Mouse (Mus musculus): ENCODE results near the gene Hnrnpf. TPM values are rescaled to one million over a fixed set of nuclear protein-coding genes. Genes with fewer than 3 reads are reported as not detected.

Hnrnpf gene
- total and polyA plus RNA-seq, 3 experiments = 598 to 1,196 (median 790) TPM

DNA sequence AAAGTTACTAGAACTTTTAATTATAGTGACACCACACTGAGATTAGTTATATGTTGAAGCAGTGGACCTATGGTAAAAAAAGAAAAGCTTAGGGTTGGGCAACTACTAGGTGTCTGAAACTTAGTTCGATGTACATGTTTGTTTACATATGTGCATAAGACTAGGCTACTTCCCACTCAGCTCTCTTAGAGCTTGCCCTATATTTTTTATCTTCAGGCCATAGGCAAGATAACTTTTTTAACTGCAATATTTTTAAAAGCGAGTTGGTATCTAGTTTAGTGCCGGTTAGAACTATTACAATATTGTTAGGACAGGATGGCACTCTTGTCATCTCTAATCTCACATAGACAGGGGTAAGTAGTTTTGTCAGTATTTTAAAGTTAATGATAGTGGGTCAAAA lies 21.9 kb downstream of the Hnrnpf start:
- dilution Hi-C loops (cut with MboI; ENCODE audit: extremely low pct_ligation_motif_present, extremely low pct_unique_long_range_greater_than_20kb, low sequenced_read_pairs) (no loop called here), in situ Hi-C loops (cut with MboI; ENCODE audit: low pct_ligation_motif_present, low pct_unique_long_range_greater_than_20kb, low sequenced_read_pairs) (no loop called here)
- Histone ChIP-seq H3K79me2 (replicated peaks; ENCODE audit: control insufficient read depth, extremely low read depth, insufficient read depth, poor library complexity, severe bottlenecking) (peaks cover 60% of the 10 kb centered on the region), H3K27me3 (replicated peaks) (no peaks in the 10 kb centered on the region), H3K9ac (ENCODE audit: insufficient read depth, low read depth) (no peak overlapping the region), H3K27ac (ENCODE audit: insufficient read depth, low read depth) (no peak overlapping the region), H3K4me3 (replicated peaks in 1 of 3; ENCODE audit: low read depth in 2 of 3, low read length in 2 of 3, poor library complexity in 1 of 3) (no peak overlapping the region), H3K36me3 (replicated peaks in 1 of 2; ENCODE audit: control insufficient read depth in 1 of 2, insufficient read depth in 1 of 2, low read length in 1 of 2) (peaks cover 37 to 71% of the 10 kb centered on the region in 2 experiments), H3K4me1 (ENCODE audit: control insufficient read depth in 1 of 2, insufficient read depth in 2 of 2) (peaks cover 5 to 42% of the 10 kb centered on the region in 2 experiments; a peak in 3 of 4 replicates), H3K9me3 (replicated peaks; ENCODE audit: low read length) (no peaks in the 10 kb centered on the region), H3K4me2 (ENCODE audit: insufficient read depth, low read depth, poor library complexity, severe bottlenecking) (no peak overlapping the region)
- DNase-seq (ENCODE audit: extremely low read depth) = no peak
- no peak for TF ChIP-seq RCOR1 (conservative IDR thresholded peaks at IDR 0.05; ENCODE audit: low read depth, low read length)
- TF ChIP-seq ZKSCAN1 (IDR thresholded peaks at IDR 0.05; ENCODE audit: borderline replicate concordance, low read depth, low read length) = no peak
- no peak for TF ChIP-seq GABPA (IDR thresholded peaks at IDR 0.05; ENCODE audit: insufficient replicate concordance, low read depth, low read length)
- no peak for TF ChIP-seq MXI1 (IDR thresholded peaks at IDR 0.05; ENCODE audit: low read depth, low read length)
- TF ChIP-seq JUND (conservative IDR thresholded peaks at IDR 0.05; ENCODE audit: low read depth, low read length) = no peak
- no peak for TF ChIP-seq SMC3 (IDR thresholded peaks at IDR 0.05; ENCODE audit: low read depth, low read length)

DNA sequence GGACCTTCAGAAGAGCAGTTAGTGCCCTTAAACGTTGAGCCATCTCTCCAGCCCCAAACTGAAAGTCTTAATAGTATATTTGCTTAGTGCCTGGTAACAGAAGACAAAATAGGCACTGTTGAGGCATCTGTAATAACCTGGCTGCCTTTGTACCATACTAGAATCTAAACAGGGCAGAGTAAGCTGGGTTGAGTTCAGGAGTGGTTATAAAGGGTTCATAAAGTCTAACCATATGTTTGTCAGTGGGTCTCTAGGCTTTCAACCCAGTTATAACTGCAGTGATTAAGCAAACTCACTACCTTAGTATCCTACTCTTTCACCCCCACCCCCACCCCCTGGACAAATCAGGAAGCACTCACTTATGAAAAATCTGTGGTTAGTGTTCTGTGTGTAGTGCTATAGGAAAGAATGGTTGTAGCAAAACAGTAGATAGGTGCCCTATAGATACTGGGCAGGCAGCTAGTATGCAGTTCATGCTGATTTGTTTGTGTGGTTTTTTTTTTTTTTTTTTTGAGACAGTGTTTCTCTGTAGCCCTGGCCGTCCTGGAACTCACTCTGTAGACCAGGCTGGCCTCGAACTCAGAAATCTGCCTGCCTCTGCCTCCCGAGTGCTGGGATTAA lies 26.9 kb downstream of the Hnrnpf start:
- DNase-seq (ENCODE audit: extremely low read depth) = no peak
- TF ChIP-seq CHD2 (IDR thresholded peaks at IDR 0.05; ENCODE audit: low read length) (peak; percentile 33; the same call in 1 of the 2 replicates), ZC3H11A (IDR thresholded peaks at IDR 0.05; ENCODE audit: low read depth, low read length) (no peak), NRF1 (IDR thresholded peaks at IDR 0.05; ENCODE audit: low read depth, low read length) (no peak), ZNF384 (IDR thresholded peaks at IDR 0.05; ENCODE audit: low read depth, low read length) (peak; percentile 31; the same call in 1 of the 2 replicates), BHLHE40 (IDR thresholded peaks at IDR 0.05; ENCODE audit: low read depth, low read length) (no peak)
- in situ Hi-C loops (cut with MboI; ENCODE audit: low pct_ligation_motif_present, low pct_unique_long_range_greater_than_20kb, low sequenced_read_pairs) (no loop called here), dilution Hi-C loops (cut with MboI; ENCODE audit: extremely low pct_ligation_motif_present, extremely low pct_unique_long_range_greater_than_20kb, low sequenced_read_pairs) (no loop called here)
- H3K9ac ChIP-seq (ENCODE audit: insufficient read depth, low read depth) = no peak overlapping the region
- H3K27ac ChIP-seq (ENCODE audit: insufficient read depth, low read depth) = no peak overlapping the region
- no peak overlapping the region for H3K4me2 ChIP-seq (ENCODE audit: insufficient read depth, low read depth, poor library complexity, severe bottlenecking)
- peaks cover 11% of the 10 kb centered on the region for H3K79me2 ChIP-seq (replicated peaks; ENCODE audit: control insufficient read depth, extremely low read depth, insufficient read depth, poor library complexity, severe bottlenecking)
- H3K9me3 ChIP-seq (replicated peaks; ENCODE audit: low read length) = no peaks in the 10 kb centered on the region
- H3K27me3 ChIP-seq (replicated peaks) = no peaks in the 10 kb centered on the region
- H3K4me1 ChIP-seq (ENCODE audit: control insufficient read depth in 1 of 2, insufficient read depth in 2 of 2) = peaks cover 0 to 8% of the 10 kb centered on the region in 2 experiments; a peak in 1 of 4 replicates
- peaks cover 26 to 59% of the 10 kb centered on the region in 2 experiments for H3K36me3 ChIP-seq (replicated peaks in 1 of 2; ENCODE audit: control insufficient read depth in 1 of 2, insufficient read depth in 1 of 2, low read length in 1 of 2)
- no peak overlapping the region for H3K4me3 ChIP-seq (replicated peaks in 1 of 3; ENCODE audit: low read depth in 2 of 3, low read length in 2 of 3, poor library complexity in 1 of 3)

DNA sequence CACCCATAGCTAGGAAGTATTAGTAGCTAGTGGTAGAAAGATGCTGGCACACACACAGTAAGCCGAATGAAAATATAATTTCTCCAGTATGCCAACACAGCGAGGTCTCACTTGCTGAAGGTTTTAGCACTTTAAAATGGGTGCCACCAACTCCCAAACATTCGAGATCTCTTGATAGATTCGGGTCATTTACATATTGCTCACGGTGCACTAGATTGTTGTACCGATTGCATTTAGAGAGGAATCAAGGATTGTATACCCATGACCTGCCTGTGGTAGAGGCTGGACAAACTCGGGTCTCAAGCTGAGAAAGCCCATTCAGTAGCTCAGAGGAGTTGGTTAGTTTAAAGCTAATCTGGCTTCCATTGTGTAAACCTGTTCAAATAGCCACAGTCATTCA lies 27.8 kb downstream of the Hnrnpf start:
- Histone ChIP-seq H3K4me2 (ENCODE audit: insufficient read depth, low read depth, poor library complexity, severe bottlenecking) (no peak overlapping the region), H3K36me3 (replicated peaks in 1 of 2; ENCODE audit: control insufficient read depth in 1 of 2, insufficient read depth in 1 of 2, low read length in 1 of 2) (peaks cover 26 to 53% of the 10 kb centered on the region in 2 experiments), H3K4me3 (replicated peaks in 1 of 3; ENCODE audit: low read depth in 2 of 3, low read length in 2 of 3, poor library complexity in 1 of 3) (no peak overlapping the region), H3K27ac (ENCODE audit: insufficient read depth, low read depth) (no peak overlapping the region), H3K4me1 (ENCODE audit: control insufficient read depth in 1 of 2, insufficient read depth in 2 of 2) (peaks cover 0 to 13% of the 10 kb centered on the region in 2 experiments; a peak in 1 of 4 replicates), H3K9me3 (replicated peaks; ENCODE audit: low read length) (no peaks in the 10 kb centered on the region), H3K9ac (ENCODE audit: insufficient read depth, low read depth) (no peak overlapping the region), H3K27me3 (replicated peaks) (no peaks in the 10 kb centered on the region), H3K79me2 (replicated peaks; ENCODE audit: control insufficient read depth, extremely low read depth, insufficient read depth, poor library complexity, severe bottlenecking) (peaks cover 3% of the 10 kb centered on the region)
- dilution Hi-C loops (cut with MboI; ENCODE audit: extremely low pct_ligation_motif_present, extremely low pct_unique_long_range_greater_than_20kb, low sequenced_read_pairs) = no loop called here
- in situ Hi-C loops (cut with MboI; ENCODE audit: low pct_ligation_motif_present, low pct_unique_long_range_greater_than_20kb, low sequenced_read_pairs) = no loop called here
- DNase-seq (ENCODE audit: extremely low read depth) = no peak
- TF ChIP-seq JUND (conservative IDR thresholded peaks at IDR 0.05; ENCODE audit: low read depth, low read length) (no peak), CHD1 (IDR thresholded peaks at IDR 0.05; ENCODE audit: low read depth, low read length) (no peak), CHD2 (IDR thresholded peaks at IDR 0.05; ENCODE audit: low read length) (0 out of 2 replicates have a peak, but pooled peaks have one; percentile 4), IRF4 (IDR thresholded peaks at IDR 0.05; ENCODE audit: low read depth, low read length) (no peak), BHLHE40 (IDR thresholded peaks at IDR 0.05; ENCODE audit: low read depth, low read length) (no peak), E2F4 (IDR thresholded peaks at IDR 0.05; ENCODE audit: insufficient replicate concordance, low read depth, low read length) (no peak), POLR2AphosphoS2 (IDR thresholded peaks at IDR 0.05; ENCODE audit: low read depth, low read length) (peak; percentile 37; the same call in 1 of the 2 replicates), CTCF (conservative IDR thresholded peaks at IDR 0.05 in 1 of 2, IDR thresholded peaks at IDR 0.05 in 1 of 2; ENCODE audit: low read depth in 2 of 2, low read length in 2 of 2) (no peak)

Measured in CH12.LX (cell line).